Comparison of ENCODE assay signal across 9 mouse cellular contexts in genomic region chr4:139432966-139433765, GRCm38 (mm10).
DNase-seq lines count a peak whose midpoint lies in the region; ATAC-seq and TF ChIP-seq lines count a peak whose summit lies in the region.
"Had no signal": no experiment of that assay in that cellular context is flagged by ENCODE, and none has a peak within 500 bp of the region (broad histone marks: within the 10 kb centered on the region; RNA-seq: fewer than 3 reads in every experiment).

No protein-coding gene starts in this region.

- intact Hi-C loops in gastrocnemius, adult 2 months (cut with DNase I), result loop anchor here (5.0 kb wide), 1 partner anchor 36 kb away; no protein-coding TSS in a partner anchor
- intact Hi-C loops in gastrocnemius, postnatal 14 days (cut with DNase I; ENCODE audit: low total_unique reads), result no loop called here

- no peaks in the 10 kb centered on the region for H3K27me3 ChIP-seq in stomach, embryonic 16.5 days (ENCODE audit: control insufficient read depth, insufficient read depth, low read length)
- no peaks in the 10 kb centered on the region for H3K27me3 ChIP-seq in forebrain, embryonic 10.5 days (ENCODE audit: poor library complexity, severe bottlenecking)
- H3K27me3 ChIP-seq in forebrain, embryonic 11.5 days (ENCODE audit: control insufficient read depth, insufficient read depth, low read length), result no peaks in the 10 kb centered on the region
- H3K27me3 ChIP-seq: midbrain, embryonic 12.5 days had no signal

- no peak overlapping the region for H3K9ac ChIP-seq in stomach, embryonic 16.5 days (ENCODE audit: low read length)
- no peak overlapping the region for H3K9ac ChIP-seq in forebrain, embryonic 11.5 days (ENCODE audit: low read length)
- H3K9ac ChIP-seq: midbrain, embryonic 12.5 days had no signal

- no peak overlapping the region for H3K4me3 ChIP-seq in gastrocnemius, adult 2 months
- H3K4me3 ChIP-seq in stomach, embryonic 16.5 days (replicated peaks; ENCODE audit: low read length), result no peak overlapping the region
- no peak overlapping the region for H3K4me3 ChIP-seq in forebrain, embryonic 10.5 days
- no peak overlapping the region for H3K4me3 ChIP-seq in forebrain, embryonic 11.5 days (ENCODE audit: low read depth, low read length)
- H3K4me3 ChIP-seq: midbrain, embryonic 12.5 days had no signal

- no peak overlapping the region for H3K4me2 ChIP-seq in stomach, embryonic 16.5 days (ENCODE audit: low read depth, low read length)
- no peak overlapping the region for H3K4me2 ChIP-seq in forebrain, embryonic 11.5 days (ENCODE audit: low read depth, low read length, severe bottlenecking)
- H3K4me2 ChIP-seq: midbrain, embryonic 12.5 days had no signal

- H3K4me1 ChIP-seq in stomach, embryonic 16.5 days (ENCODE audit: control insufficient read depth, insufficient read depth, low read length), result no peaks in the 10 kb centered on the region
- no peaks in the 10 kb centered on the region for H3K4me1 ChIP-seq in forebrain, embryonic 10.5 days
- H3K4me1 ChIP-seq in forebrain, embryonic 11.5 days (replicated peaks; ENCODE audit: control insufficient read depth, insufficient read depth, low read length), result no peaks in the 10 kb centered on the region
- H3K4me1 ChIP-seq: midbrain, embryonic 12.5 days had no signal

- no peak for TF ChIP-seq CTCF in gastrocnemius, adult 2 months (IDR thresholded peaks at IDR 0.05)

- no peaks in the 10 kb centered on the region for H3K9me3 ChIP-seq in stomach, embryonic 16.5 days (replicated peaks; ENCODE audit: control insufficient read depth, low read length)
- no peaks in the 10 kb centered on the region for H3K9me3 ChIP-seq in forebrain, embryonic 10.5 days
- H3K9me3 ChIP-seq in forebrain, embryonic 11.5 days (ENCODE audit: control insufficient read depth, low read length), result no peaks in the 10 kb centered on the region
- H3K9me3 ChIP-seq: midbrain, embryonic 12.5 days had no signal

- no peak for DNase-seq in gastrocnemius, adult 2 months
- no peak for DNase-seq in gastrocnemius, postnatal 14 days
- DNase-seq in retina, adult 2 months (ENCODE audit: low read depth, low spot score), result peak; percentile 9
- DNase-seq in retina, embryonic 14.5 days (ENCODE audit: low spot score), result no peak
- DNase-seq in layer of hippocampus, adult 9-11 months, result peak; percentile 44
- DNase-seq in forebrain, embryonic 10.5 days (ENCODE audit: extremely low spot score, low spot score), result no peak
- no peak for DNase-seq in forebrain, embryonic 11.5 days (ENCODE audit: low spot score)

- 81% methylated on average over 15 of the region's 15 CpGs for WGBS in stomach, embryonic 16.5 days
- 94% methylated on average over 15 of the region's 15 CpGs for WGBS in forebrain, embryonic 10.5 days
- 90% methylated on average over 15 of the region's 15 CpGs for WGBS in forebrain, embryonic 11.5 days

- H3K27ac ChIP-seq in gastrocnemius, adult 2 months, result peak overlapping the region; percentile 76
- peak overlapping the region; percentile 44 for H3K27ac ChIP-seq in stomach, embryonic 16.5 days (ENCODE audit: low read length)
- no peak overlapping the region for H3K27ac ChIP-seq in forebrain, embryonic 10.5 days
- H3K27ac ChIP-seq in forebrain, embryonic 11.5 days (ENCODE audit: low read depth, low read length), result no peak overlapping the region
- H3K27ac ChIP-seq: midbrain, embryonic 12.5 days had no signal

- H3K36me3 ChIP-seq in stomach, embryonic 16.5 days (ENCODE audit: control insufficient read depth, insufficient read depth, low read length), result peaks cover 34% of the 10 kb centered on the region
- peaks cover 100% of the 10 kb centered on the region for H3K36me3 ChIP-seq in forebrain, embryonic 10.5 days (replicated peaks)
- peaks cover 22% of the 10 kb centered on the region; the same call in 1 of the 2 replicates for H3K36me3 ChIP-seq in forebrain, embryonic 11.5 days (ENCODE audit: control insufficient read depth, insufficient read depth, low read length)

- ATAC-seq in stomach, embryonic 16.5 days (ENCODE audit: insufficient read depth, low FRiP score), result no peak
- ATAC-seq in forebrain, embryonic 11.5 days (replicated peaks; ENCODE audit: low FRiP score), result no peak

Comparison
In these comparisons a context has a peak if more than half of its experiments do, and no peak if none do; other contexts are left out.
1. DNase-seq: peak in retina, adult 2 months (single experiment) and layer of hippocampus, adult 9-11 months (single experiment); none in gastrocnemius, adult 2 months (single experiment), gastrocnemius, postnatal 14 days (single experiment), retina, embryonic 14.5 days (single experiment), forebrain, embryonic 10.5 days (single experiment) and forebrain, embryonic 11.5 days (single experiment).
2. H3K27ac ChIP-seq: peak in gastrocnemius, adult 2 months (single experiment) and stomach, embryonic 16.5 days (single experiment); none in forebrain, embryonic 10.5 days (single experiment) and forebrain, embryonic 11.5 days (single experiment).